Mouse (Mus musculus) layer of hippocampus, adult 8-10 months (tissue): Measurements from ENCODE around the gene Gm49380. TPM values are rescaled to one million over a fixed set of nuclear protein-coding genes. Genes with fewer than 3 reads are reported as not detected.

Experiments used
- DNase-seq, 2 experiments: peaks; one replicate each; pipeline ENCODE4 v3.0.0; 2022; ENCODE audit warnings: low spot score in 2 of 2
- total RNA-seq, 4 experiments: library from RNA; stranded (reverse); gene quantifications; 2 replicates each; pipeline ENCODE4 v1.2.4; 2022

Gm49380 gene
- total RNA-seq, 4 experiments from 2014 or later, result 0.43 to 1.1 (median 0.58) TPM

DNA sequence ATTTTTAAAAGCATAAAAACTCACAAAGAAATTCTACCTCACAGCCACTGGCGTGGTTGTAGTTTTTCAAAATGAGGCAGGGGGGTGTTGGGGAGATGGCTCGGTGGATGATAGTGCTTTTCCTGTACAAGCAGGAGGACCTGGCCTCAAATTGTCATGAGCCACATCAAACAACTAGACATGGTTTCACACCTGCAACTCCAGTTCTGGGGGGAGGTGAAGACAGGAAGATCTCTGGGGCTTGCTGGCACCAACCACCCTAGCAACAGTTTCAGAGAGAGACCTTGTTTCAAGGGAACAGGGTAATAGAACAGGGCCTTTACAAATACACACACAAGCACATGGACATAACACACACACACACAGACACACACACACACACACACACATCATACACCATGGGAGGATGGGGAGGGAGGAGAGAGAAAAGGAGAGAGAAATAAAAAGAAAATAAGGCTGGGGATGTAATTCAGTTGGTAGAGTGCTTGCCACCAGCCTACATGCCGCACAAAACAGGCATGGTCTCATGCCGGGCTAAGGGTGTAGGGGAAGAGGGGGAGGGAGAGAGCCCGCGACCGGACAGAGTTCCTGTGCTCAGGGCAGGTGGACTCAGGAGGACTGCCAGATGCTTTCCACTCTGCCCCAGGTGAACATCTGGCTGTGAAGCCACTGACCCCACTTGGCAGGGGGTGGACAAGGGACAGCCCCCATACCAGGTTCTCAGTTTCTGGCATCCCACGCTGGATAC is 91.0 kb downstream of the Gm49380 start:
- DNase-seq, result no peak

DNA sequence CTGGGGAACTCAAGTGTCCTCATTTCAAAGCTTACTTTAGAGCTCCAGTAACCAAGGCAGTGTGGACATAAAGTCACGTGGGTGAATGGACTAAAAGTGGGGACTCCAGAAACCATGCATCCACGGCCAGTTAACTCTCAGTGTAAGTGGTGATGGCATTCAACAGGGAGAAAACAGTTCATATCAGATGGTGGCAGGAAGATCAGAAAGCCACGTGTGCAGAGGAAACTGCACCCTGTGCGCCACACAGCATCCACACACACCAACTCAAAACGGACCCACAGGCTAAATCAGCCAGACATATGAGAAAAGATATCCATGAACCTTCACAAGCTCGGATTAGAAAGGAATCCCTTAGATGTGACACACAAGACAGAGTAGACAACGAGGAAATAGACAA is 93.3 kb downstream of the Gm49380 start:
- DNase-seq, result no peak

- DNase-seq, result no peak
These were observed 95.5 kb downstream of the Gm49380 start for GRCm38 (mm10) chr9:44017846-44018245.

Other genes with a start within 250 kb of the Gm49380 start
- 1,000 to 10,000 TPM in 2 of 4 experiments, 100 to 1,000 TPM in 2; 838 to 6,022 (median 3,337) TPM for gene Thy1, start 70.1 kb downstream of the Gm49380 start, total RNA-seq
- gene Usp2, start 46.5 kb downstream of the Gm49380 start, total RNA-seq, result 100 to 1,000 TPM in 1 of 4 experiments, 10 to 100 TPM in 3; 82.1 to 101 (median 90.9) TPM
- gene Mfrp, start 11.8 kb downstream of the Gm49380 start, total RNA-seq, result 1 to 10 TPM in 2 of 4 experiments, under 1 TPM in 2; 0.33 to 1.4 (median 0.95) TPM
- gene C1qtnf5, start 6.3 kb downstream of the Gm49380 start, total RNA-seq, result 10 to 100 TPM; 14.6 to 23.4 (median 18.8) TPM
- gene Rnf26, start within 50 bp of the Gm49380 start, total RNA-seq, result 10 to 100 TPM; 27.2 to 31.7 (median 28.4) TPM
- 10 to 100 TPM; 13.3 to 16.8 (median 14.8) TPM for gene Mcam, start 21.0 kb upstream of the Gm49380 start, total RNA-seq
- gene Cbl, start 120.5 kb upstream of the Gm49380 start, total RNA-seq, result 10 to 100 TPM; 58.7 to 75.3 (median 65.0) TPM
- 10 to 100 TPM in 1 of 4 experiments, 1 to 10 TPM in 3; 2.4 to 10.2 (median 4.0) TPM for gene Ccdc153, start 127.2 kb upstream of the Gm49380 start, total RNA-seq
- gene Pdzd3, start 138.0 kb upstream of the Gm49380 start, total RNA-seq, result 1 to 10 TPM in 3 of 4 experiments, under 1 TPM in 1; 0.49 to 2.0 (median 1.1) TPM
- 10 to 100 TPM in 3 of 4 experiments, 1 to 10 TPM in 1; 8.7 to 13.1 (median 10.5) TPM for gene Nlrx1, start 155.1 kb upstream of the Gm49380 start, total RNA-seq
- gene Abcg4, start 175.1 kb upstream of the Gm49380 start, total RNA-seq, result 10 to 100 TPM; 69.2 to 77.6 (median 71.1) TPM
- gene Hinfp, start 192.2 kb upstream of the Gm49380 start, total RNA-seq, result 10 to 100 TPM; 32.0 to 40.3 (median 38.4) TPM
- 100 to 1,000 TPM; 177 to 228 (median 205) TPM for gene C2cd2l, start 206.8 kb upstream of the Gm49380 start, total RNA-seq
- 10 to 100 TPM; 15.1 to 19.7 (median 16.1) TPM for gene Dpagt1, start 212.5 kb upstream of the Gm49380 start, total RNA-seq
- 10 to 100 TPM; 40.3 to 44.3 (median 41.6) TPM for gene H2afx, start 221.2 kb upstream of the Gm49380 start, total RNA-seq
- 10 to 100 TPM; 20.2 to 26.9 (median 25.3) TPM for gene Hmbs, start 230.7 kb upstream of the Gm49380 start, total RNA-seq
- 10 to 100 TPM; 56.4 to 64.6 (median 60.9) TPM for gene Vps11, start 248.2 kb upstream of the Gm49380 start, total RNA-seq